Mouse (Mus musculus) neutrophil, adult 5-6 weeks (primary cell): ENCODE results near the gene Usp18. TPM values are rescaled to one million over a fixed set of nuclear protein-coding genes. Genes with fewer than 3 reads are reported as not detected.

ENCODE experiments used
- ATAC-seq: fragments of 151-379, 151-347 bp; 2 replicates; pipeline ENCODE4 v1.8.0; 2017; ENCODE audit warnings: mild to moderate bottlenecking, moderate TSS enrichment; ENCODE audit not compliant: insufficient number of reproducible peaks, poor library complexity, low FRiP score, severe bottlenecking; ENCODE audit errors: extremely low read depth
- total RNA-seq: library from RNA; stranded (forward); fragments of 200-1000 nt; gene quantifications from 2 replicates; pipeline ENCODE4 v1.2.3, GENCODE M21; 2017

Usp18 gene
- total RNA-seq, 1 experiment from 2014 or later, result 21.8 TPM

DNA sequence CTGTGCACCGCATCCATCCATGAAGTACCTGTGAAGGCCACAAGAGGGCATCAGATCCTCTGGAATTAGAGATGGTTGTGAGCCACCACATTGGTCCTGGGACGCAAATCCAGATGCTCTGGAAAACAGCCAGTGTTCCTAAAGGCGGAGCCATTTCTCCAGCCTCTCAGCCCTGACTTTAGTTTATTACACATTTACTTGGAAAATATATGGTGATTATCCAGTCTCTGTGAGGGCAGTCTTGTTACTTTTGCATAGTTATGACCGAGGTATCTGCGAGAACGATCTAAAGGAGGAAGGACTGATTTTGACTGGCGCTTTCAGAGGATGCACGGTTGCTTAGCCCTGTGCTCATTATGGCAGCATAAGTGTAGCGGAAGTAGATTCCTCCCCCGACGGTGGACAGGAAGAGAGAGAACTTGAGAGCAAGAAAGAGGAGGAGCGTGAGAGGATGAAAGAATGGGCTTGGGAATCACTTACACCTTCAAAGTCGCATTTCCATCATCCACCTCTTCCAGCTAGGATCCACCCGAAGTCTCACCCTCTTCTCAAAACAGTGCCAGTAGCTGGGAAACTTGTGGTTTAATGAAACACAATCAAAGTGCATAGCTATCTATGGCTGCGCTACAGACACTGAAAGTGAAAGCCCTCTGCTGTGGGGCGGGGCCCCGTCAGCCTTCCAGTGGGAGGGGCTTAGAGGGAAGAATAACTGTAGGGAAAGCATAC lies 26.5 kb downstream of the Usp18 start:
- ATAC-seq, result peak; percentile 77

DNA sequence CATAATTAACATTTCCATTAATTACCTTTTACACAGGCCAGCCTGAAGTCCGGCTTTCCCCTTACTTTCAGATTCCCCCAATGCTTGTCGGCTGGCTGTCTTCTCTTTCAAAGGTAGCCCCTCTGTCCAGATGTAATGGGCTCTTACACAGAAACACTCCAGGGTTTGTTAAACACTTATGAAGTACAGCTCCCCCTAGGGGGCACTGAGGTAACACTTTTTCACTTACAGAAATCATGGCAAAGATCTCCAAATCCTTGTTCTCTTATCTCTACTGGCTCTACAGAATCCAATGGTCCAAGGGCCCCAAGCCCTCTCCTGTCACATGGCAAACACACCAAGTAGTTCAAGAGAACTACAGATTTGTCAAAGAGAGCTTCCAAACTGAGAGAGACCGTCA lies 28.6 kb downstream of the Usp18 start:
- peak; percentile 43; the same call in 1 of the 2 replicates for ATAC-seq

DNA sequence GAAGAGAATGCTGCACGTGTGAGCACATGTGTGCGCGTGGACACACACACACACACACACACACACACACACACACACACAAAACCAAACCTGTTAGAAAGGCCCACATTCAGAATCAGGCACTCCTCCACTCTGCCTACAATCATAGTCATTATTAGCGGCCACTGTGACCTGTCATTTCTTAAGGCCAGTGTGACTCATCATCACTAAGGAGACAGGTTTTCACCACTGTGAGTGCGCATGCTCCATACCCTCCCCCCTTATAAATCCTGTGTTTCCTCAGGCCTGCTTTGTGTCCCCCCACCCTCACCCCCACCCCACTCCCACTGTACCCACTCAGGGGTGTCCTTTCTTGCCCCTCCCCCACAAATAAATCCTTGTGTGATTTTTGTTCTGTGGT lies 38.4 kb downstream of the Usp18 start:
- no peak for ATAC-seq

DNA sequence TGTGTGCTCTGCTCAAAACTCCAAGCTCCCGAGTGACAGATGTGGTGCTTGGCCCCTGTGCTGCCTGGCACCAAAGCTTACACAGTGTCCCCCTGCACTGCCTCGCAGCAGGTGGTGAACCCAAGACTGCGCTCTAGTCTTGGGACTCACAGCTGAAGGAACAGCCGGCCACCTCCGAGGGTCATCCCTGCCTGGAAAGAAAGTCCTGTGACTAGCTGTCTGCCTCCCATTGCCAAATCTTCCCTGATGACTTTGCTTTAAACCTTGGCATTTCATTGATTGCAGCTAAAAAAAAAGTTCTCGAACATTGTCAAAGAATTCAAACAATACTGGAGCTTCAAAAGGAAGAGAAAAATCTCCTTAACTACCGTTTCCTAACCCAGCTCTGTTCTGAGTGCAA lies 53.6 kb downstream of the Usp18 start:
- ATAC-seq, result no peak

DNA sequence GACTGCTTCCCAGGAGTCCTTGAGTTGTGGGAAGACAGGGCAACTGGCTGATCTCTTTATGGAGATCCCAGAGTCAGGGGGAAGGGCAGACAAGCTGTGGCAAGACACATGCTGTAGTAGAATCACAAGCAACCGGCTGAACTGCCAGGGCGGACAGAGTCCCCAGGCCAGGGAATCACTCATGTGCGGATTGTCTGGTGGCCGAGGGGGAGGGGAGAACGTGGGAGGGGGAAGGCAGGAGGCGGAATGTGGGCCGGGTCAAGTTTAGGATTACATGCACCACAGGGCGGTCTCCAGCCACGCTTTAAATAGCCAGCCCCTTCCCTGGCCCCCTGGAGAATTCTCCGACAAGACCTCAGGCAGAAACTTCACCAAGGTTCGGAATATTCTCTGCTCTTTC lies 54.2 kb downstream of the Usp18 start, which contains the start of gene Slc6a13:
Gene Slc6a13, plus strand, starts transcription at position 274 of the 400 bp plus-strand sequence.
- no peak for ATAC-seq

DNA sequence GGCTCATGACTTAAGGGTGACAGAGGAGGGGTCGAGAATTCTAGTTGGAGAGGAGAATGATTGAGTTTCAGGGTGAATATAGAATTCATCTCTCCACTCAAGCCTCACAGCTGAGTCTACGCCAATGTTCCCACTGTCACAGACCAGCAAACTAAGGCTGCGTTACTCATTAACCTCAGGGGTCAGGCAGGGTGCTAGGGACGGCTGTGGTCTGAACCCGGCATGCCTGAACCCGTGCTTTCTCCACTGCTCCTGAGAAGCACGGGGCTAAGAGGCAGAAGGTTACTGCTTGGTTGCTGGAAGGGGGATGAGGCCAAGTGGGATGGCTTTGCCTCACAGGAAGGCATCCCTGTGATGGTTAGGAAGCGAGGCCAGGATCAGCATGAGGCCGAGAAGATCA lies 54.8 kb downstream of the Usp18 start:
- ATAC-seq, result no peak

DNA sequence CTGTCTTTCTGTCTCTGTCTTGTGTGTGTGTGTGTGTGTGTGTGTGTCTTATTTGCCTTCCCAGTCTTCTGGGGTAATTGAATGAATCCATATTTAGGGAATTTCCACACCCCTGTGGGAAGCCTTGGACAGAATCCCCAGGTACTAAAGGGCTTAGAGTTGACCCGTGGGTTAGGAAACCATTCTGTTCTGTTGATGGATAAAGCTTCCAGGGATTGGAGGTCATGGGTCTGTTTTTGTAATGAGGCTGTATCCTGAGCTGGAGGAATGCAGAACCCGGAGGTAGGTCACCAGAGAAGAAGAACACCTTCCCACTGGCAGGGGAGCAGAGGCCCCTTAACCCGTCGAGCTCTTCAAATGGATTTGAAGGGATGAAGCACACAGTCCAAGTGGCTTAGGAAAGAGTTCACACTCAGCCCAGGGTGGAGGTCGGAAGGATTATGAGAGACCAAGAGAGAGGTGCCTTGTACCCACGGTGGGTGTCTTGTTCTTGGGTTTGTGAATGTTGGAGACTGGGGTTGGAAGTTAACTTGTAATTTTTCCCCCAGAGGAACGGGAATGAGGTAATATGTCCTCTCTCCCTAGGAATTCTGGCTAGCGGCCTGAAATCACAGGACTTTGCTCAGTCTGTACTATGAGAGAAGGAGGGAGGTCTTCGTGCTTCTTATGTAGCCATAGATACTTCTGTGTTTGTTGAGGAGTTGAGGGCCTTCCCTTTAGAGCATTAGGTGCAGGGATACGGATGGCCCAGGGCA lies 57.9 kb downstream of the Usp18 start:
- no peak for ATAC-seq

DNA sequence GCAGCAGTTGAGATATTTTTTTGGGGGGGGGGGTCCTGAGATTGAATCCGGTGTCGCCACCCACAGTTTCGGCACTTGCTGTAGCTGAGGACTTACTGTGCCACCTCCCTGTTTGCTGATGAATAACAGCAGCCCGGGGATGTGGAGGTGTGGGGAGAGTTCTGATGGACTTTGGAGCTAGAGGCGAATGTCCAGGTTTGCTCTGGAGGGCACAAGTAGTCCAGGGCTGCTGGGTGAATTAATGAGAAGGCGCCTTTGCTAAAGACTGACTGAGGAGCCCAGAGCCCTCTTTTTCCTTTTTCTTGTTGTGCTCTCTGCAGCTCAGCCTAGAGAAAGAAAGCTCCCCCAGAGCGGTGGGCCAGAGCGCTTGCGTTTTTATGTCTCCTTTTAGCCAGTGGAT lies 58.9 kb downstream of the Usp18 start:
- ATAC-seq, result no peak

DNA sequence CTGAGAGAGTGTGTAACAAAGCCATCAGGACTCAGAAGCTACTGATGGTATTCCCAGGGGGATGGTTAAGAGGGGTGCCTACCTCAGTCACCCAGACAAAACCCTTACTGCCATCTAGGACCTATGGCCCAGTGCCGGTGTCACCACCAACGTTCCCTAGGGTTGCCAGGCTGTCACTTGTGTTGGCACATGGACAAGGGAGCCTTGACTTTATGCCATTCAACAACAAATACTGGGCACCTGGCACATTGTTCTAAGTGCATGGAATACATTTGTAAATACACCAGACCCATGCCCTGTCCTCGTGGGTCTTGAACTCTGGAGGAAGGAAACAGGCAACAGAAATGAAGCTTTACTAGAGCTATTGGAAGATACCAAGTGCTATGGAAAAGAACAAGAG lies 59.9 kb downstream of the Usp18 start:
- no peak for ATAC-seq

DNA sequence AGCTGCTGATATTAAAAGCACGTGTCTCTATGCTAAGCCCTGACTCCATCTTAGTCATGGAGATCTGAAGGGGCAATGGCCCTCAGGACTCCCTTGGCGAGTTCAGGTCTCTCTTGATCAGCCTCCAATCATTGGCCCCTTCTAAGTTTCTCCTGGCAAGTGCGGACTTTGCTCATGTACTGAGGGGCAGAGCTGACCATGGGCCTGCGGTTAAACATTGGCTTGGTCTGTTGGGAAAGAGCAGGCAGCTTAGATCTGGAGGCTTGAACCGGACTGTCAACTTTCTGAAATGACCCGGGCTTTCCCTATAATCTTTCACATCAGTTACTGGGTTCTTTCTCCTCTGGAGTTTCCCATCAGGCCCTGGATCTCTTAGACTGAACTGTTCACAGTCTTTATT lies 65.3 kb downstream of the Usp18 start:
- ATAC-seq, result no peak

DNA sequence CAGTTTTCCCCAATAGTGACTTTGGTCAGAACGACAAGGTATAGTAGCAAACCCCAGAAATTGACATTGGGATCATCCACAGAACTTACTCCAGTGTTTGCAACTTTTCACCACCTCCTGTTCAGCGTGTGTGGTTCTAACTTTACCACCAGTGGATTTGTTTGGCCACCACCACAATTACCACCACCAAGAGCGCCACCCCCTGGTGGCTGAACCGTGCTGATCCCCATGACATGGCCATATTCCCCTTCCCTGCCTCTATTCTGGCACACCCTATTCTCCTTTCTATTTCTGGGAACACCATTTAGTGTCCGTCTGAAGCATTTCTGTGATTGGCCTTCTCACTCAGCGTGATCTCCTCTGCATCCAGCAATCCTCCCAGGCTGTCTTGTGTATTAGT lies 73.4 kb downstream of the Usp18 start:
- ATAC-seq, result no peak

Other genes starting within 250 kb of the Usp18 start
- gene Mical3, start 114.9 kb upstream of the Usp18 start, total RNA-seq, result 13.6 and 17.1 TPM in 2 replicates
- 8.0 and 10.5 TPM in 2 replicates for gene Pex26, start 62.2 kb upstream of the Usp18 start, total RNA-seq
- gene Tuba8, start 35.2 kb upstream of the Usp18 start, total RNA-seq, result 1.7 and 3.8 TPM in 2 replicates
- 1.7 and 1.9 TPM in 2 replicates for gene Slc6a13, start 54.3 kb downstream of the Usp18 start, total RNA-seq
- gene Slc6a12, start 97.2 kb downstream of the Usp18 start, total RNA-seq, result 3.8 and 4.0 TPM in 2 replicates
- not detected in 2 replicates for gene Iqsec3, start 227.8 kb downstream of the Usp18 start, total RNA-seq